Mouse (Mus musculus) CD4-positive helper T cell, adult 2 months (primary cell): ENCODE data around the gene Olfr312.
A peak's percentile ranks its signal among the peaks of the same experiment; 100 is the strongest.

Source experiments
- DNase-seq: peaks from one replicate; pipeline ENCODE4 v3.0.0-alpha.2; 2012; ENCODE audit warnings: low read depth, missing footprints, low spot score

The Olfr312 gene

GRCm38 (mm10) chr11:58849731-58850130 lies 20.7 kb downstream of the Olfr312 start:
- no peak for DNase-seq

- DNase-seq = no peak
These were observed 31.7 kb downstream of the Olfr312 start for GRCm38 (mm10) chr11:58860744-58861143.

GRCm38 (mm10) chr11:58867039-58867953 lies 38.3 kb downstream of the Olfr312 start, which contains the start of gene 2810021J22Rik:
Gene 2810021J22Rik (plus strand): TSS chr11:58867216.
- peak; percentile 88 for DNase-seq

GRCm38 (mm10) chr11:58867954-58868330 lies 38.9 kb downstream of the Olfr312 start:
- DNase-seq = no peak

GRCm38 (mm10) chr11:58870961-58871360 lies 41.9 kb downstream of the Olfr312 start:
- no peak for DNase-seq

GRCm38 (mm10) chr11:58883756-58884155 lies 54.7 kb downstream of the Olfr312 start:
- DNase-seq = no peak
